Mouse (Mus musculus) intestine, embryonic 16.5 days (tissue): ENCODE data around the gene Hist2h2be. TPM values are rescaled to one million over a fixed set of nuclear protein-coding genes. Genes with fewer than 3 reads are reported as not detected.

Experiments
- ATAC-seq: fragments of 200-750 bp; cut with Nextera tagmentation; 2 replicates; pipeline ENCODE4 v1.8.0; 2017; ENCODE audit warnings: moderate TSS enrichment, moderate library complexity
- H3K27ac ChIP-seq: fragments of 300-500 bp; sonication (generic); 2 replicates; pipeline ENCODE4 v1.5.1; 2014; ENCODE audit warnings: mild to moderate bottlenecking, low read length
- H3K27me3 ChIP-seq: fragments of 300-500 bp; sonication (generic); replicated peaks from 2 replicates; pipeline ENCODE4 v1.6.1; 2014; ENCODE audit warnings: low read length, control low read depth, mixed read lengths; ENCODE audit not compliant: control insufficient read depth, insufficient read depth
- H3K36me3 ChIP-seq: fragments of 300-500 bp; sonication (generic); 2 replicates; pipeline ENCODE4 v1.6.1; 2014; ENCODE audit warnings: low read length, control low read depth; ENCODE audit not compliant: control insufficient read depth, insufficient read depth
- H3K4me1 ChIP-seq: fragments of 300-500 bp; sonication (generic); 2 replicates; pipeline ENCODE4 v1.6.1; 2014; ENCODE audit warnings: low read length, control low read depth, mixed read lengths; ENCODE audit not compliant: control insufficient read depth, insufficient read depth
- H3K4me2 ChIP-seq: fragments of 300-500 bp; sonication (generic); 2 replicates; pipeline ENCODE4 v1.6.1; 2014; ENCODE audit warnings: low read depth, low read length, control low read depth
- H3K4me3 ChIP-seq: fragments of 300-500 bp; sonication (generic); 2 replicates; pipeline ENCODE4 v1.5.1; 2014; ENCODE audit warnings: mild to moderate bottlenecking, low read length
- H3K9ac ChIP-seq: fragments of 300-500 bp; sonication (generic); 2 replicates; pipeline ENCODE4 v1.6.1; 2014; ENCODE audit warnings: low read depth, low read length
- H3K9me3 ChIP-seq: fragments of 300-500 bp; sonication (generic); 2 replicates; pipeline ENCODE4 v1.6.1; 2016; ENCODE audit warnings: low read length, control low read depth; ENCODE audit not compliant: control insufficient read depth
- WGBS: fragments of 180-500 bp; shearing (Covaris S2); extraction: QIAGEN DNeasy Blood & Tissue Kit; methylation state at CpG from one replicate; pipeline ENCODE4 v1.1.7; 2014; 5-methylcytosine and 5-hydroxymethylcytosine counted together
- polyA plus RNA-seq: library from polyadenylated mRNA; unstranded; fragments of >200 nt; fragmentation: Nextera tagmentation; extraction: Ambion mirVana; gene quantifications from 2 replicates; pipeline ENCODE4 v1.2.1, GENCODE M21; 2015

Gene Hist2h2be
- polyA plus RNA-seq, 1 experiment from 2014 or later, result 6.7 TPM

GRCm38 (mm10) chr3:96254683-96255355 is 33.9 kb downstream of the Hist2h2be start:
- Histone ChIP-seq H3K27me3 (no peaks in the 10 kb centered on the region), H3K9me3 (no peaks in the 10 kb centered on the region), H3K4me1 (peaks cover 8% of the 10 kb centered on the region), H3K4me3 (no peak overlapping the region), H3K36me3 (no peaks in the 10 kb centered on the region), H3K4me2 (no peak overlapping the region), H3K9ac (peak overlapping the region; percentile 14; the same call in 1 of the 2 replicates), H3K27ac (no peak overlapping the region)
- 48% methylated on average over 10 of the region's 10 CpGs for WGBS
- no peak for ATAC-seq

DNA sequence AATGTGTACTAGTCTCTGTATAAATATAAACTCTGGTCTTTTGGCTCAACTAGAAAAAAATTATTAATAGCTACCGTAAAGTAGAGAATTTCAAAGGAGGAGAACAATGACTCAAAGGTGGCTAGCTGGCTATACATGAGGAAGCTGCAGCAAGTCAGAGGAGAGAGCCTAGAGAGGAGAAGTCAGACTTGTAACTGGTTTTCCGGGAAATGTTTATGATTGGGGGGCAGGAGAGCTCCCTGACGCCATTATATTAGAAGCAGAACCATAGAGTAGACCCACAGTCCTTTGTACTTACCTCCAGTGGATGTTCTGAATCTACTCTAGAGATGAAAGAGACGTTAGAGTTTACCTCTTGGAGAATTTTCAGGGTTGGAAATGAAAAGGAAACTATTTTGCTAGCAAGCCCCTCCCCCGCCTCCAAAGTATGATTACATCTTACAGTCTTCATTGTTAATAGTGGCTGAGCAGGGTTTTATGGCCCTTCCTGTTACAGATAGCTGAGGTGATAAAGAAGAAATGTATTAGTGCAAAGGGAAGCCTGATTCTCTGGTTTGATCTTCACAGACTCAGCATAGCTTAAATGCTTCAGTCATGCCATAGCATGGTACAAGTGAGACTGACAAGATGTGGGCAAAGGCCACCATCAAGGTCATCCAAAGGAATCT is 35.1 kb downstream of the Hist2h2be start:
- Histone ChIP-seq H3K9me3 (no peaks in the 10 kb centered on the region), H3K36me3 (no peaks in the 10 kb centered on the region), H3K4me3 (0 out of 2 replicates have a peak overlapping the region, but pooled peaks have one; percentile 5), H3K4me1 (peaks cover 5% of the 10 kb centered on the region; the same call in 1 of the 2 replicates), H3K27ac (peak overlapping the region; percentile 51), H3K4me2 (0 out of 2 replicates have a peak overlapping the region, but pooled peaks have one; percentile 9), H3K9ac (0 out of 2 replicates have a peak overlapping the region, but pooled peaks have one; percentile 23), H3K27me3 (no peaks in the 10 kb centered on the region)
- peak; percentile 76 for ATAC-seq
- 43% methylated on average over 5 of the region's 5 CpGs for WGBS

DNA sequence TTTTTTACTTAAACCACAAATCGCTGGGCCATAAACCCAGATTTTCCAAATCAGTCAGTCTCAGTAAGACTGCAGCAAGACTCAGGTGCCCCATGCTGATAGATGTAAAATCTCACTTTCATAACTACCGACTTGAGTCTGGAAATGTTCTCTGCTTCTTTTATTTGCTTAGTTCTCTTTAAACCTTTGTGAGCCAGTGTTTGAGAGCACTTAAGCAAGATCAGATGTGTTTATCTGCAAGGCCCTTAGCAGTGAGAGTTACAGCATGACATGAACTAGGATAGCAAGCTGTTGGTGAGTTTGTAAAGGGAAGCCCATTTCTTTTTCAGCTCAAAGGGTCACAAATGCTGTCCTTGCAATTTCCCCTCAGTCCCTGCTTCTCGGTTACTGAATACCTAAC is 36.3 kb downstream of the Hist2h2be start:
- no peak for ATAC-seq
- H3K9ac ChIP-seq, result no peak overlapping the region
- H3K36me3 ChIP-seq, result no peaks in the 10 kb centered on the region
- H3K4me1 ChIP-seq, result peaks cover 9% of the 10 kb centered on the region; the same call in 1 of the 2 replicates
- H3K27ac ChIP-seq, result no peak overlapping the region
- no peak overlapping the region for H3K4me3 ChIP-seq
- 66% methylated on average over 3 of the region's 3 CpGs for WGBS
- H3K9me3 ChIP-seq, result no peaks in the 10 kb centered on the region
- no peaks in the 10 kb centered on the region for H3K27me3 ChIP-seq
- H3K4me2 ChIP-seq, result no peak overlapping the region

- Histone ChIP-seq H3K4me3 (no peak overlapping the region), H3K9me3 (no peaks in the 10 kb centered on the region), H3K27me3 (no peaks in the 10 kb centered on the region), H3K27ac (no peak overlapping the region), H3K36me3 (no peaks in the 10 kb centered on the region), H3K4me2 (no peak overlapping the region), H3K4me1 (peaks cover 18% of the 10 kb centered on the region; the same call in 1 of the 2 replicates), H3K9ac (no peak overlapping the region)
- 89% methylated on average over 5 of the region's 5 CpGs for WGBS
- ATAC-seq, result no peak
These were observed 39.3 kb downstream of the Hist2h2be start for GRCm38 (mm10) chr3:96260220-96260619.

- no peaks in the 10 kb centered on the region for H3K27me3 ChIP-seq
- peak overlapping the region; percentile 64; the same call in 1 of the 2 replicates for H3K4me3 ChIP-seq
- ATAC-seq, result no peak
- peak overlapping the region; percentile 82 for H3K9ac ChIP-seq
- H3K27ac ChIP-seq, result peak overlapping the region; percentile 98
- H3K36me3 ChIP-seq, result no peaks in the 10 kb centered on the region
- peaks cover 15% of the 10 kb centered on the region; the same call in 1 of the 2 replicates for H3K4me1 ChIP-seq
- 63% methylated on average over 3 of the region's 3 CpGs for WGBS
- H3K9me3 ChIP-seq, result no peaks in the 10 kb centered on the region
- peak overlapping the region; percentile 67 for H3K4me2 ChIP-seq
These were observed 40.7 kb downstream of the Hist2h2be start for GRCm38 (mm10) chr3:96261623-96262022.

DNA sequence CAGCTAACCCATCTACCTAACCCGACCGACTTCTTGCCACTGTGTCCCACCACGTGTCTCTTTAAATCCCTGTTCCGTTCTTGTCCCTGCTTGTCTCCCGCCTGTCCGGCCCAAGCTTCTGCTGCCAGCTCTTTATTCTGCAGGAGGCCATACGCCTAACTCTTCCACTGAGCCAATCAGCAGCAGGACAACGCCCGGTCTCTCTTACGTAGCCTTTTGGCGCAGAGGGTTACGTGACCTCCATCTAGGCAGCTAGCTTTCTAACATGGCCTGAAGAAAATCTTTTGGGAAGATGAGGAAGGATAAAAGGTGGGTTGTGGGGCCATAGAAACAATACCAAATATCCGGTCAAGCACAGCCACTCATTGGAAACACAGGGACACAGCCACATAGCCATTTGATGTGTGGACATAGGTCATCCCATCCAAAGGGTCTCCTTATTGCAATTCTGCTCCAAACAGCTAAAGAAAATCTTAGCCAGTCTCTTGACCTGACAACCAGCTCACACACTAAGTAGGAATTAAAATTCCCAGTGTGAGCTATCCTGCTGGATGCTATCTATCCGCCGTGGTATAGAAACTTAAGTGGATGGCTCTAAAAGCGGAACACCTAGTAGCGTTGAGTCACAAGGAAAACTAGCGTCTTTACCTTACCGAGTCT is 41.4 kb downstream of the Hist2h2be start:
- peak overlapping the region; percentile 98 for H3K27ac ChIP-seq
- H3K4me3 ChIP-seq, result peak overlapping the region; percentile 64
- peaks cover 15% of the 10 kb centered on the region; the same call in 1 of the 2 replicates for H3K4me1 ChIP-seq
- H3K9ac ChIP-seq, result peak overlapping the region; percentile 82
- peak; percentile 81 for ATAC-seq
- under 1% methylated on average over 19 of the region's 19 CpGs for WGBS
- H3K27me3 ChIP-seq, result no peaks in the 10 kb centered on the region
- peak overlapping the region; percentile 67 for H3K4me2 ChIP-seq
- H3K9me3 ChIP-seq, result no peaks in the 10 kb centered on the region
- H3K36me3 ChIP-seq, result no peaks in the 10 kb centered on the region

GRCm38 (mm10) chr3:96262979-96263550 is 42.1 kb downstream of the Hist2h2be start, which contains the start of gene Hist2h4:
Gene Hist2h4 (minus strand): TSS chr3:96263311.
- Histone ChIP-seq H3K9ac (peak within 1 kb of the TSS; percentile 82), H3K4me2 (peak within 1 kb of the TSS; percentile 67), H3K27me3 (no peaks in the 10 kb centered on the region), H3K36me3 (no peaks in the 10 kb centered on the region), H3K4me3 (peak within 1 kb of the TSS; percentile 64), H3K9me3 (no peaks in the 10 kb centered on the region), H3K27ac (peak within 1 kb of the TSS; percentile 98), H3K4me1 (peaks cover 17% of the 10 kb centered on the region; the same call in 1 of the 2 replicates)
- under 1% methylated on average over 40 of the region's 40 CpGs for WGBS
- peak; percentile 87 for ATAC-seq

DNA sequence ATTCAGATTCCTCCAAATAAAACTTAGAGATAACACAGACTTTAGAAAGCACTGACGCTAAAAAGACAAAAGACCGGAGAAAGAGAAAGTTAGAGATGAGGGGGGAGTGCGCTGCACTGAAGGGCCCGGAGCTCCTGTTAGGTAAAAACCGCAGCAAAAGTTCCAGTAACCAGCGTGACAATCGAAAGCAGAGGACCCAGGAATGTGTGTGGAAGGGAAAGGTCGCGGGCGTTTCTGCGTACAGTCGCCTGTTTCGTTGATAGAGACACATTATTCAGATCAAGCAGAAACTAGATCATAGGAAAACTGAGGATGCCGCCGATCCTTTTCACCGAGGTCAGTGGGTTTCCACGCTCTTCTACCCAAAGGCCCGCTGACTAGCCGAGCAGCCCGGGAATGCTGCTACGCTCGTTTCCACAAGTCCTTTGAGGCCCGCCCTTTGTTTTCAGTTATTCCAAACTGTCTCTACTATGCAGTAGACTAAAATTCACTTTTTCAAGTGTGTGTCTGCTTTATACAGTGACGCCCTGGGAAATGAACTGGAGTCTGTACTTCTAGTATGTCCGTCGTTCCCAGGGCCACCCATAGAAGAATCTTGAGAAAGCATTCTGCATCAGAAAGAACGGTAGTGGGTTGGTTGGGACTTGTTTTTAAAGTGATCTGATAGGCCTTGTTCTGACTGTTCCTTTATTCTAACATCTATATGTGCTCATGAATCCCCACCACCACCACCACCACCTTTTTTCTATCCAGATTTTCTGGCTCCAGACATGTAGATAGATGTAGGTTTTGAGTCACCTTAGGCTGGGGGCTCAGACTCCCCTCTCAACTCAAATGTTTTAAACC is 42.9 kb downstream of the Hist2h2be start:
- H3K27me3 ChIP-seq, result no peaks in the 10 kb centered on the region
- peak; percentile 36 for ATAC-seq
- WGBS, result 6% methylated on average over 27 of the region's 27 CpGs

More for the DNA sequence above, 42.9 kb downstream of the Hist2h2be start:
- no peaks in the 10 kb centered on the region for H3K9me3 ChIP-seq
- H3K4me3 ChIP-seq, result peak overlapping the region; percentile 64
- H3K9ac ChIP-seq, result peak overlapping the region; percentile 79
- H3K4me1 ChIP-seq, result peaks cover 17% of the 10 kb centered on the region; the same call in 1 of the 2 replicates
- no peaks in the 10 kb centered on the region for H3K36me3 ChIP-seq
- peak overlapping the region; percentile 55 for H3K4me2 ChIP-seq
- peak overlapping the region; percentile 97 for H3K27ac ChIP-seq
